Comparison of ENCODE assay signal across 27 mouse cellular contexts in the genomic region with DNA sequence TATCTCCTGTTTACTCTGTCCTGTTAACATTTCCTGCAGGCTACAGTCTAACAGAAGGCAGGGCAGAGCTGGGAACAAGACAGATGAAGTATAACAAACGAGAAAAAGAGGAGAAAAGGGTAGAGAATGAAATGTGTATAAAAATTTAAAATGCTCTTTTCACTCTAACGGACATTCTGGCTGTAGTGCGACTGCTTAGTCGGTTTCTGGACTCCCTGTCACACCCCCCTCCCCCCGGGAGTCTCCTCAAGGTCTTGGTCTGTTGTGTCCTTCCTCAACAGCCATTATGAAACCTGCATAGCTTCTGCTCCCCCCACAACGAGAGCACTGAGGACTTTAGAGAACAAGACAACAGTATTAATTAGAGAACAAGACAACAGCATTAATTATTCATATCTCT. TPM values are rescaled to one million over a fixed set of nuclear protein-coding genes. Genes with fewer than 3 reads are reported as not detected.
"Had no signal": no experiment of that assay in that cellular context is flagged by ENCODE, and none has a peak within 500 bp of the region (broad histone marks: within the 10 kb centered on the region; RNA-seq: fewer than 3 reads in every experiment).

No protein-coding gene starts in this region.

- DNase-seq: lung, adult 18-20 months; lung, embryonic 14.5 days; lung, postnatal 10 days; lung, postnatal 4 days; midbrain, embryonic 14.5 days; retina, postnatal 1 day; right cerebral cortex, adult 18-20 months; right cerebral cortex, postnatal 25 days; right cerebral cortex, postnatal 4 days; spleen, adult 18-20 months; thymus, adult 18-20 months; thymus, postnatal 14 days; thymus, postnatal 36 days had no signal

RNA-seq across cellular contexts. Expression of a gene that starts 8.3 kb away (rescaled TPM):
- total RNA-seq: megakaryocyte, adult 5-6 weeks; megakaryocyte-erythroid progenitor cell, adult 5-6 weeks had no signal
- polyA plus RNA-seq: lung, embryonic 14.5 days; lung, embryonic 16.5 days; midbrain, embryonic 10.5 days; midbrain, embryonic 12.5 days; midbrain, embryonic 14.5 days; midbrain, embryonic 16.5 days; myocyte; neural tube, embryonic 11.5 days; neural tube, embryonic 13.5 days; neural tube, embryonic 15.5 days; small intestine, adult 2 months; stomach, embryonic 14.5 days; stomach, embryonic 16.5 days; thymus, postnatal 0 days had no signal

RNA-seq across cellular contexts. Expression of a gene that starts 10.7 kb away (rescaled TPM):
- total RNA-seq: megakaryocyte, adult 5-6 weeks; megakaryocyte-erythroid progenitor cell, adult 5-6 weeks had no signal
- polyA plus RNA-seq: lung, embryonic 14.5 days; lung, embryonic 16.5 days; midbrain, embryonic 10.5 days; midbrain, embryonic 12.5 days; midbrain, embryonic 14.5 days; midbrain, embryonic 16.5 days; myocyte; neural tube, embryonic 11.5 days; neural tube, embryonic 13.5 days; neural tube, embryonic 15.5 days; stomach, embryonic 14.5 days; stomach, embryonic 16.5 days; thymus, postnatal 0 days had no signal
